Mouse (Mus musculus) lung, embryonic 14.5 days (tissue): ENCODE data around the gene AW549877. TPM values are rescaled to one million over a fixed set of nuclear protein-coding genes. Genes with fewer than 3 reads are reported as not detected.

ENCODE experiments used
- ATAC-seq: fragments of 200-750 bp; cut with Nextera tagmentation; 2 replicates; pipeline ENCODE4 v1.8.0; 2017; ENCODE audit warnings: mild to moderate bottlenecking, moderate TSS enrichment, moderate library complexity; ENCODE audit not compliant: insufficient read depth
- DNase-seq: peaks from one replicate; pipeline ENCODE4 v3.0.0-alpha.2; 2015
- H3K27ac ChIP-seq: fragments of 300-500 bp; sonication (generic); 2 replicates; pipeline ENCODE4 v1.5.1; 2014; ENCODE audit warnings: low read depth, mild to moderate bottlenecking, moderate library complexity
- H3K27me3 ChIP-seq: fragments of 300-500 bp; sonication (generic); 2 replicates; pipeline ENCODE4 v1.6.1; 2014; ENCODE audit warnings: low read length, control low read depth; ENCODE audit not compliant: insufficient read depth
- H3K36me3 ChIP-seq: fragments of 300-500 bp; sonication (generic); 2 replicates; pipeline ENCODE4 v1.6.1; 2014; ENCODE audit warnings: control low read depth; ENCODE audit not compliant: insufficient read depth
- H3K4me1 ChIP-seq: fragments of 300-500 bp; sonication (generic); 2 replicates; pipeline ENCODE4 v1.6.1; 2014; ENCODE audit warnings: antibody characterized with exemption, control low read depth; ENCODE audit not compliant: insufficient read depth
- H3K4me2 ChIP-seq: fragments of 300-500 bp; sonication (generic); 2 replicates; pipeline ENCODE4 v1.6.1; 2014; ENCODE audit warnings: mild to moderate bottlenecking
- H3K4me3 ChIP-seq: fragments of 300-500 bp; sonication (generic); 2 replicates; pipeline ENCODE4 v1.5.1; 2014; ENCODE audit warnings: low read depth, low read length
- H3K9ac ChIP-seq: fragments of 300-500 bp; sonication (generic); 2 replicates; pipeline ENCODE4 v1.6.1; 2014
- H3K9me3 ChIP-seq: fragments of 300-500 bp; sonication (generic); 2 replicates; pipeline ENCODE4 v1.6.1; 2016; ENCODE audit warnings: low read depth, low read length, control low read depth
- CTCF ChIP-seq: IDR thresholded peaks from 2 replicates; pipeline ENCODE4 v1.5.1; 2016; ENCODE audit warnings: antibody characterized with exemption, low read depth
- WGBS: fragments of 180-500 bp; shearing (Covaris S2); extraction: QIAGEN DNeasy Blood & Tissue Kit; methylation state at CpG from one replicate; pipeline ENCODE4 v1.1.7; 2014; 5-methylcytosine and 5-hydroxymethylcytosine counted together
- polyA plus RNA-seq: library from polyadenylated mRNA; unstranded; fragments of >200 nt; fragmentation: Nextera tagmentation; extraction: Ambion mirVana; gene quantifications from 2 replicates; pipeline ENCODE4 v1.2.1, GENCODE M21; 2014

AW549877 gene
- 35.1 and 38.8 TPM in 2 replicates for polyA plus RNA-seq

DNA sequence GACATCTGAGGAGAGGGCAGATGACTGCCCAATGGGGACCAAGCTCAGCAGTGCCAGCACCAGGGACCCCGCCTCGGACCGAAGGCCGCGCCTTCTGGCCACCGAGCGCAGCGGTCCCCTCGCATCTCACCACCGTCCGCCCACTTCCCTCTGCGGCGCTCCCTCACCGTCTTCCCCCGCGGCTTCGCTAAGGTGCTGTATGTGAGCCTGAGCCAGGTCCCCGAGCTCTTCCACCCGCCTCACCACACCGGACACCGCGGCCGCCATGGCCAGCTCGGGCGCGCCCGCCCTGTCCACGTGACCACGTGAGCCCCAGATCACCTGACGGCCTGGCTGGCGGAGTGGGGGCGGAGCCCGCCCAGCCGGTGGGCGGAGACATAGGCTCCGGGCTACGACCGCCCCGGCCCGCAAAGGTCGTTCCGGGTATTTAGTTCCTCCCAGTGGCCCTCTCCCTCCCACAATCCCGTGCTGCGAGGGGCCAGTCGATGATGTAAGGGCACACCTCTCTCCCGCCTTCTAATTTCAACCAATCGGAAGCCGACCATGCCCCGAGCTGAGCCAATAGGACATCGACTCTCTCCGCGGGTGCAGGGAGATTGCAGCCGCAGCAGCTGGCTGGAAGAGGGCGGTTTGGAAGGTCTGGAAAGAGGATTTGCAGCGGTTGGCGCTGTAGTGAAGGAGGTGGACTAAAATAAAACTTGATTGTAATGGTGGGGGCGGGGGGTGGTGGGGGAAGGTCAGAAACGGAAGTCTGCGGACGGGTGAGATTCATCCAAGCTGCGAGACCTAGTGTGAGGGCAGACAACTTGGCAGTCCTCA lies at the start of gene AW549877:
Gene AW549877 (minus strand): TSS at position 297 of the 819 bp plus-strand sequence.
- Histone ChIP-seq H3K36me3 (peaks cover 12% of the 10 kb centered on the region), H3K4me3 (peak within 1 kb of the TSS; percentile 72), H3K9me3 (no peaks in the 10 kb centered on the region), H3K27ac (peak within 1 kb of the TSS; percentile 92), H3K9ac (peak within 1 kb of the TSS; percentile 76), H3K27me3 (no peaks in the 10 kb centered on the region), H3K4me1 (peaks cover 5% of the 10 kb centered on the region), H3K4me2 (peak within 1 kb of the TSS; percentile 79)
- DNase-seq (peak; percentile 99), ATAC-seq (peak; percentile 100)
- no peak for TF ChIP-seq CTCF
- WGBS = under 1% methylated on average over 61 of the region's 61 CpGs

GRCm38 (mm10) chr15:4043032-4043471 lies 47.5 kb upstream of the AW549877 start:
- TF ChIP-seq CTCF = peak; percentile 74

DNA sequence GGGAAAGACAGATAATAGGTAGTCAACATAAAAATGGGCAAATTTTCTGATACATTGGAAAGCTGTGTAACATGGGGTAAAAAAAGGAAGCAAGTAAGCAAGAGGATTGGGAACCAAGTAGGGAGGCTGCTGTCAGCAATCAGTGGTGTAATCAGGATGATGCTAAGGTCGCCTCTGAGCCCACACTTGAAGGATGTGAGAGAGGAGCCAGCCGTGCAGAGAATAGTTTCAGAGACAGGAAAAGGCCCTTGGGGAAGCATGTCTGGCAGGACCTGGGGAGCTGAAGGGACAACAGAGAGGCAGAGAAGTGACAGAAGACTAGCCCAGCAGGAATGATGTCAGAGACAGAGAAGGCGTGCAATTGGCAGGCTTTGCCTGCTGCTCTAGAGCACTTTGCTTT lies 46.9 kb upstream of the AW549877 start:
- Histone ChIP-seq H3K27me3 (no peaks in the 10 kb centered on the region), H3K4me1 (no peaks in the 10 kb centered on the region), H3K36me3 (peaks cover 25% of the 10 kb centered on the region; the same call in 1 of the 2 replicates), H3K9me3 (no peaks in the 10 kb centered on the region), H3K4me3 (no peak overlapping the region), H3K27ac (no peak overlapping the region), H3K4me2 (no peak overlapping the region), H3K9ac (no peak overlapping the region)
- 59% methylated on average over 3 of the region's 3 CpGs for WGBS
- no peak for TF ChIP-seq CTCF
- DNase-seq (no peak), ATAC-seq (no peak)

More at GRCm38 (mm10) chr15:4043032-4043471, 47.5 kb upstream of the AW549877 start:
- DNase-seq (peak; percentile 75), ATAC-seq (peak; percentile 38; the same call in 1 of the 2 replicates)
- Histone ChIP-seq H3K9me3 (no peaks in the 10 kb centered on the region), H3K27ac (no peak overlapping the region), H3K4me1 (no peaks in the 10 kb centered on the region), H3K36me3 (peaks cover 22% of the 10 kb centered on the region; the same call in 1 of the 2 replicates), H3K27me3 (no peaks in the 10 kb centered on the region), H3K4me2 (no peak overlapping the region), H3K9ac (no peak overlapping the region), H3K4me3 (no peak overlapping the region)
- WGBS = 24% methylated on average over 4 of the region's 4 CpGs

DNA sequence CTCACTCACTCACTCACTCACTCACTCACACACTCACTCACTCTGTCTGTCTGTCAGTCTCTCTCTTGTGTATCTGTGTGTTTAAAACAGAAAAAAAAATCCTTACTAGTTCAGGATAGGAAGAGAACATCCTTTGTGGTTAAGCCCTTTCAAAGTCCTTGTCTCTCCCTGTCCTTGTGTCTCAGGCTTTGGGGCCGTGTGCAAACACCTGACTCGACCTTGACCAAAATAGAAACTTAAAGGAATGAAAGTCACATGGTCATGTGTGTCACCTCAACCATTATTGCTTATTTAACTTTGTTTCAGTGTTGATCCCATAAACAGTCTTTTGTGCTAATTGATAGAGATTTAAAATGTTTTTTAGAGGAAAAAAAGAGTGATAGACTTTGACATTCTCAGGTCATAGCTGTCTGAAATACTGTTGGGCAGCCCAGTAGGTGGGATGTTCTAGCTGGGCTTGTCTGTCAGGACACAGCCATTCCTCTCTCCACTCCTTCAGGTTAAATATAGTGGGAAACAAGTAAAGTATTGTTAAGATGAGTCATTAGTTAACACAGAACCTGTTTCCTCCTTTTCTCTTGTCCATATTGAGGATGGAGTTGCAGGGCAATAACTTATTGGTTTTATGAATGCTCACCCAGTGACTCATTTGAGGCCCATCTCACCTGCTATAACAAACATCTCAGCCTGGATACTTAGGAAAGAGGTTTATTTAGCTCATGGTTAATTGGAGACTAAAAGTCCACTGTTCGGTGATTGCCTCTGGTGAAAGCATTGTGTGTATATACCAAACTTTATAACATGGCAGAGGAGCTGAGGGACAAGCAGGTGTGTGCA lies 37.8 kb upstream of the AW549877 start:
- 64% methylated on average over 3 of the region's 3 CpGs for WGBS
- Histone ChIP-seq H3K36me3 (peaks cover 24% of the 10 kb centered on the region; the same call in 1 of the 2 replicates), H3K9ac (no peak overlapping the region), H3K27ac (no peak overlapping the region), H3K4me1 (no peaks in the 10 kb centered on the region; the same call in 1 of the 2 replicates), H3K9me3 (no peaks in the 10 kb centered on the region), H3K27me3 (no peaks in the 10 kb centered on the region), H3K4me3 (no peak overlapping the region), H3K4me2 (no peak overlapping the region)
- no peak for ATAC-seq
- no peak for DNase-seq
- no peak for TF ChIP-seq CTCF

DNA sequence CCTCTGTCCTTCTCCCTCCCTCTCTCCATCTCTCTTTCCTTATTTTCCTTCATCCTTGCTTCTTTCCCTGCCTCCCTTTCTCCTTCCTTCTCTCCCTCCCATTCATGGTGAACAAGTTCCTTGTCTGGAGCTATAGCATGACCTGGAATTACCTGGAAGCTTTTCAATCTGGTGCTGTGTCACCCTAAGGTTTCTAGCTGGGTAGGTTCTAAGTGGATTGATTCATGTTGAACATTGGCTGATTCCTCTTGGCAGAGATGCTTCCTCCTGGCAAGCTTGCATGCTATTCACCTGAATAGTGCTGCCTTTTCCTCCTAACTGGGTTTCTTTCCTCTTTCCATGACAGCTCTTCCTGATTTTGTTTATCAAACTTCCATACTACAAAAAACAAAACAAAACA lies 33.4 kb upstream of the AW549877 start:
- ATAC-seq = no peak
- no peaks in the 10 kb centered on the region for H3K9me3 ChIP-seq
- H3K4me1 ChIP-seq = no peaks in the 10 kb centered on the region; the same call in 1 of the 2 replicates
- no peak for DNase-seq
- no peak overlapping the region for H3K4me2 ChIP-seq
- no peak overlapping the region for H3K27ac ChIP-seq
- no peak overlapping the region for H3K4me3 ChIP-seq
- no peak overlapping the region for H3K9ac ChIP-seq
- no peaks in the 10 kb centered on the region for H3K27me3 ChIP-seq
- no peaks in the 10 kb centered on the region; the same call in 1 of the 2 replicates for H3K36me3 ChIP-seq
- TF ChIP-seq CTCF = no peak

DNA sequence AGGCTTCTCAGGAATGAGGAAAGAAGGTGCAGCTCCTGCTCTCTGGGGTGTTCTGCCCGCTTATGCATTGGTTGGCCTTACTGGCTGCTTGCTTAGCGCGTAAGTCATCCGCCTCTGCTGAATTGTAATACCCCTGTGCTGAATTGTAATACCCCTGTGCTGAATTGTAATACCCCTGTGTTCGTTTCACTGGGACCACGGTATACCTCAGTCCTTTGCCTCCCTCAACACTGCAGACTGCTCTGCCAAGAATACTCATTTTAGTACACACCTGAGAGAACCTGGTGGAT lies 32.8 kb upstream of the AW549877 start:
- no peaks in the 10 kb centered on the region for H3K9me3 ChIP-seq
- H3K27me3 ChIP-seq = no peaks in the 10 kb centered on the region
- ATAC-seq (no peak), DNase-seq (no peak)
- H3K9ac ChIP-seq = no peak overlapping the region
- H3K4me2 ChIP-seq = peak overlapping the region; percentile 70; the same call in 1 of the 2 replicates
- 84% methylated on average over 6 of the region's 6 CpGs for WGBS
- no peak for TF ChIP-seq CTCF
- no peaks in the 10 kb centered on the region; the same call in 1 of the 2 replicates for H3K4me1 ChIP-seq
- no peaks in the 10 kb centered on the region; the same call in 1 of the 2 replicates for H3K36me3 ChIP-seq
- no peak overlapping the region for H3K27ac ChIP-seq
- H3K4me3 ChIP-seq = no peak overlapping the region
